Mouse (Mus musculus) heart, embryonic 14.5 days (tissue): Measurements from ENCODE around the gene Dppa5a. TPM values are rescaled to one million over a fixed set of nuclear protein-coding genes. Genes with fewer than 3 reads are reported as not detected.
"Not testable (repeated sequence)": the region's sequence is repeated elsewhere in the genome, so short reads cannot be mapped to it uniquely, and the experiment has no call there.

Experiments used
- ATAC-seq: fragments of 200-750 bp; cut with Nextera tagmentation; 2 replicates; pipeline ENCODE4 v1.8.0; 2017; ENCODE audit warnings: low read depth, moderate TSS enrichment; ENCODE audit not compliant: insufficient number of reproducible peaks, insufficient read depth, low FRiP score
- H3K27ac ChIP-seq, 2 experiments: fragments of 200-500 bp in 1 of 2; fragments of 300-500 bp in 1 of 2; sonication (generic) in 1 of 2; replicated peaks in 1 of 2; 2 replicates each; pipeline ENCODE4 v1.5.1; 2012 to 2014; ENCODE audit warnings: low read depth in 2 of 2, low read length in 2 of 2, control low read depth in 1 of 2, mild to moderate bottlenecking in 1 of 2, mixed read lengths in 1 of 2; ENCODE audit not compliant: control insufficient read depth in 1 of 2, insufficient read depth in 1 of 2
- H3K27me3 ChIP-seq: fragments of 300-500 bp; sonication (generic); 2 replicates; pipeline ENCODE4 v1.6.1; 2014; ENCODE audit warnings: mild to moderate bottlenecking, low read length, control low read depth; ENCODE audit not compliant: control insufficient read depth, insufficient read depth
- H3K36me3 ChIP-seq: fragments of 300-500 bp; sonication (generic); 2 replicates; pipeline ENCODE4 v1.6.1; 2014; ENCODE audit warnings: mild to moderate bottlenecking, control low read depth, low read length, mixed read lengths; ENCODE audit not compliant: control insufficient read depth, insufficient read depth
- H3K4me1 ChIP-seq, 2 experiments: fragments of 200-500 bp in 1 of 2; fragments of 300-500 bp in 1 of 2; sonication (generic) in 1 of 2; 2 replicates each; pipeline ENCODE4 v1.6.1; 2012 to 2014; ENCODE audit warnings: low read length in 2 of 2, control low read depth in 1 of 2, mixed read lengths in 1 of 2; ENCODE audit not compliant: control insufficient read depth in 2 of 2, insufficient read depth in 2 of 2
- H3K4me2 ChIP-seq: fragments of 300-500 bp; sonication (generic); 2 replicates; pipeline ENCODE4 v1.6.1; 2014; ENCODE audit warnings: mild to moderate bottlenecking, low read length
- H3K4me3 ChIP-seq, 2 experiments: fragments of 200-500 bp in 1 of 2; fragments of 300-500 bp in 1 of 2; sonication (generic) in 1 of 2; 2 replicates each; pipeline ENCODE4 v1.5.1; 2012 to 2014; ENCODE audit warnings: low read length in 2 of 2, mild to moderate bottlenecking in 2 of 2, control low read depth in 1 of 2, low read depth in 1 of 2, moderate library complexity in 1 of 2; ENCODE audit not compliant: control insufficient read depth in 1 of 2, insufficient read depth in 1 of 2
- H3K9ac ChIP-seq: fragments of 300-500 bp; sonication (generic); 2 replicates; pipeline ENCODE4 v1.6.1; 2014; ENCODE audit warnings: mild to moderate bottlenecking, low read length
- H3K9me3 ChIP-seq: fragments of 300-500 bp; sonication (generic); 2 replicates; pipeline ENCODE4 v1.6.1; 2016; ENCODE audit warnings: low read length, control low read depth; ENCODE audit not compliant: control insufficient read depth
- WGBS: fragments of 180-500 bp; shearing (Covaris S2); extraction: QIAGEN DNeasy Blood & Tissue Kit; methylation state at CpG from one replicate; pipeline ENCODE4 v1.1.7; 2014; 5-methylcytosine and 5-hydroxymethylcytosine counted together
- polyA plus RNA-seq: library from polyadenylated mRNA; unstranded; fragments of >200 nt; fragmentation: Nextera tagmentation; extraction: Ambion mirVana; gene quantifications from 2 replicates; pipeline ENCODE4 v1.2.1, GENCODE M21; 2014

The Dppa5a gene
- polyA plus RNA-seq, 1 experiment from 2014 or later: not detected

DNA sequence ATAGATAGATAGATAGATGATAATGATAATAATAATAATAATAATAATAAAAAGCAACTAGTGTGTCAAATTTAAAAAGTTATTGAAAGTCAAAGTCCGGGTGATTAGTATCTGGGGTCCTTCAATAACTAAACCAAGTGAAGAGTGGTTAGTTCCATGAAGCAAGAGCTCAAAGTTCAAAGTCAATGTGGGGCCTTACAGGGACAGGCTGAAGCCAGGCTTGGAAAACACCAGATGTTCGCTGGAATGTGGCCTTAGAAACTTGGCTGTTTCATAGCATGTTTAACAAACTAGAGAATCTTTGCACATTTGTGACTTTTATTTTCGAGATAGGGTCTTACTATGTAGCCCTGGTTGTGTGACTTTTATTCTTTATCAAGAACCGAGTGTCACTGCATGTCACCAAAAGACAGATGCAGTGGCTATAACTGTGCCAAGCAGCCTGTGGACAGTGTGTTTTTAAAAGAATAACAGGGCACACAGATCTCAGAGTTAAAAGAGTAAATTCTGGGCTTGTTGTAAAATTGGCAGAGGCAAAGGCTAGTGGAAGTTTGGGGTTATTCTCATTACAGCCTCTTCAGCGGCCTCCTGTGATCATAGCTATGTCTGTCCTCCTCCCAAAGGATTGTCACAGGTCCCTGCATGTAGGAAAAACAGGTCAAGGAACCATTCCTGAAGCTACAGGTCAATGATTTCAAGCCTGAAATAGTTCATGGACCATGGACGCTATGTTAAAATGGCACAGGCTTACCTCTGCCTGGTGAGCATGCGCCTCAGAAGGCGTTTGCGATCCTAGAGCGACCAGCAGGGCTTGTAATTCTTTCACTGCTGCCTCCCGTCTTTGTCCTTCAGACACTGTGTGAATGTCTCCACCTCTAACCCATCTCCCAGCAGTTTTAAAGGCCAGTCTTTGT, 13.1 kb downstream of the Dppa5a start:
- Histone ChIP-seq H3K9ac (no peak overlapping the region), H3K4me3 (no peak overlapping the region), H3K36me3 (no peaks in the 10 kb centered on the region), H3K4me1 (no peaks in the 10 kb centered on the region), H3K27me3 (no peaks in the 10 kb centered on the region), H3K9me3 (no peaks in the 10 kb centered on the region), H3K4me2 (no peak overlapping the region), H3K27ac (no peak overlapping the region)
- 68% methylated on average over 11 of the region's 11 CpGs for WGBS
- no peak for ATAC-seq

DNA sequence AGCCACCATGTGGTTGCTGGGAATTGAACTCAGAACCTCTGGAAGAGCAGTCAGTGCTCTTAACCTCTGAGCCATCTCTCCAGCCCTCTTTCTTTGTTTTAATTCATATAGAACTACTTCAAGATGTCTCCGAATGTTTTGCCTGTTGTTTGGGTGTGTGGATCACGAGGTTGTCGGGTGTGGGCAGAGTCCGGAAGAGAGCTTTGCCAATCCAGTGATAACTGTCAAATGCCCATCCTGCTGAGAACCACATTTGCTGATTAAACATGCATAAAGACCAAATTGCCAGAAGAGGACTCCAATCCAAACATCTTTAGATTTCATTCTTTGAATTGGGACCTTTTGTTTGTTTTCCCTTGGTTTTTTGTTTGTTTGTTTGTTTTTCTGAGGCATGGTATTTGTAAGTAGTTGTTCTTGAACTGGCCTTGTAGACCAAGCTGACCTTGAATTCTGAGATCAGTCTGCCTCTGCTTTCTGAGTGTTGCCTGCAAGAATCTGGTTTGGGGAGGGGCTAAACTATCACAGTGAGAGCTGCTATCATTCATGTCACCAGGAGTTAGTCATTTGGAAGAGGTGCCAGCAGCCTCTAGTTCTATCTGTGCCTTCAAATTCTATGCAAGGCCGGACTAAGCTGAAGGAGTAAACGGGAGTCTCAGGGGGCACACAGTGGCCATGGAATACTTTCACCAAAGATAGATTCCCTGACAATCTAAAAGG, 16.3 kb downstream of the Dppa5a start:
- Histone ChIP-seq H3K9me3 (no peaks in the 10 kb centered on the region), H3K36me3 (no peaks in the 10 kb centered on the region), H3K4me3 (no peak overlapping the region), H3K9ac (no peak overlapping the region), H3K4me1 (no peaks in the 10 kb centered on the region), H3K4me2 (no peak overlapping the region), H3K27ac (no peak overlapping the region), H3K27me3 (no peaks in the 10 kb centered on the region)
- WGBS: 65% methylated on average over 6 of the region's 6 CpGs
- no peak for ATAC-seq

DNA sequence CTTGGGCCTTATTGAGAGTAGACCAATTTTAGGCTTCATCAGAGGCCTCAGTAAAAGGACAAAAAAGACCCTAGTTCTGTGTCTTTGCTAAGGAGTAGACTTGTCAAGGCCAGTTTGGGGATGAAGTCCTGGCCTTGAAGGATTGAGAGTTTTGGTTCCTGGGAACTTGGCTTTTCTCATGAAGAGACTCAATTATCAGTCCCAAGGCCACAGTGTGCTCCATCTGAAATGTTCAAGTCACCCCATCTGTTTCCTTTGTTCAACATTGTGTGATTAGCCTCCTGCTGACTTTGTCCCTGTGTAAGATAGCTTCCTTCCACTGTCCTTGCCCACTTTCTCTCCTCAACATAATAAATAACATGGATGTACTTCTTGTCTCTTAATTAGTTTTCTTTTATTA, 18.0 kb downstream of the Dppa5a start:
- not testable (repeated sequence) for H3K4me3 ChIP-seq, H3K9ac ChIP-seq, H3K4me1 ChIP-seq, H3K4me2 ChIP-seq, H3K27me3 ChIP-seq, H3K27ac ChIP-seq, H3K9me3 ChIP-seq, ATAC-seq, H3K36me3 ChIP-seq

DNA sequence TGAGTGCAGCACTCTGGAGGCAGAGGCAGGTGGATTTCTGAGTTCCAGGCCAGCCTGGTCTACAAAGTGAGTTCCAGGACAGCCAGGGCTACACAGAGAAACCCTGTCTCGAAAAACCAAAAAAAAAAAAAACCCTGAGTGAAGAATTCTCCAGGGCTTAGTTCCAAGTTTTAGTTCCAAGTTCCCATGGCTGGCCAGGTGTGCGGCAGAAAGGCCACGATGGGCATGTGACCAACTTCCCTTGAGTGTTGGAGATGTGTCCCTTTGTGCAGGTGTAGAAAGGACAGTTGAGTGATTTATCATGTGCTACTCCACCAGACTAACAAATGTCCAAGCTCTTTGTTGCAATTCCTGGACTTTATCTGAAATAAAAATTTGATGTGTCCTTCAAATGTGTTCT, 18.8 kb downstream of the Dppa5a start:
- H3K4me3 ChIP-seq, H3K27me3 ChIP-seq, ATAC-seq, H3K4me1 ChIP-seq, H3K9ac ChIP-seq, H3K27ac ChIP-seq, H3K4me2 ChIP-seq, H3K36me3 ChIP-seq, H3K9me3 ChIP-seq: not testable (repeated sequence)
- 85% methylated on average over 3 of the region's 3 CpGs for WGBS

DNA sequence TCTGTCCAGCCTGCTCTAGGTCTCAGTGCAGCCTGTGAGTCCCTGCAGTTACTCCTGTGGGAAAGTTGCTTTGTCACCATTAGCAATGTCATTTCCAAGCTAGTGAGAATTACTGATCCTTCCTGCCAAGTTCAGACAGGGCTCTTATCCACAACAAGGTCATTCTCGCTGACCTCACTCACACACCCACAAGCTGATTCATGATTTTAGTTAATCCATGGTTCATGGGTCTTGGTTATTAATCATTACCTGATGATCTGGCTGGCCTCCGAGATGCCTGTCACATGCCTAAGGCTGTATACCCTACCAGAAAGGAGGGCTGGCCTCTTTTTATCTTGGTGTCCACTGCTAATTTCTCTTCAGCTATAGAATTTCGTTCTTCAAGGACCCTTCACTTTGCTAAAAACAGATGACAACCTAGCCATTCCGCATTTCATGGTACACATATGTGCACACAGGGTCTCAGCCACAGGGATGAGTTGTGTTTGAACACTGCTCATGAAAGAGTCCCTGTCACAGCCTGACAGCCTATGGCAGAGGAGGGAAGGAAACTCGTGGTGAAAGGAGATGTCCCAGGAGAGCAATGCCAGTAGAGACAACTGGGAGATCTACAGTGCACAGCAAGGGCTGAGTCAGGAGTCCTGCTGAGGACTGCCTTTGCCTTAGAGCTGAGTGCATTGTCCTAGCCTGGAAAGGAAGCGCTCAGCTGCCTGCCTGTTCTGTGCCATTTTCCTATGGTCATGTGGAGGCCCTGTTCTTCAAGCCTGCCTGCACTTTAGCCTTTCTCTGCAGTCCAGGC, 19.6 kb downstream of the Dppa5a start:
- WGBS: 58% methylated on average over 6 of the region's 6 CpGs
- ATAC-seq, H3K9ac ChIP-seq: not testable (repeated sequence)

DNA sequence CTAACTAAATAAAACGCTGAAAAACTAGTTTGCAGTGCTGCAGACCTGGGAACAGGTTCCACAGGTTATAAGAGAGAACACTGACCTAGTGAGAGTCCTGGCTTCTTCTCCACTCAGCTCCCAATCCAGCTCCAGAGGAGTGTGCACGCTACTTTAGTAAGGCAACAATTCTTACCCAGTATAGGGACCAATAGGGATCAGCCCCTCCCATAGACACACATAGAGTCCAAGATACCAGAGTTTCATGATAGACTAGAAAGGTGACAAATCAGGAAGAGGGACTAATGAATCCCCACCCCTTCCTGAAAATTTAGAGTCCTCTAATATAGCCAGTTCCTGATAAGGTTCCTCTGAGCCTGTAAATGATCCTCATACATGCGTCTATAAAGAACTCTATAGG, 21.0 kb downstream of the Dppa5a start:
- Histone ChIP-seq H3K4me3 (no peak overlapping the region), H3K4me1 (no peaks in the 10 kb centered on the region), H3K36me3 (no peaks in the 10 kb centered on the region), H3K9me3 (no peaks in the 10 kb centered on the region), H3K4me2 (no peak overlapping the region), H3K9ac (no peak overlapping the region), H3K27me3 (no peaks in the 10 kb centered on the region), H3K27ac (no peak overlapping the region)
- ATAC-seq: no peak
- WGBS: 53% methylated on average over 3 of the region's 3 CpGs

More for the DNA sequence above, 19.6 kb downstream of the Dppa5a start:
- not testable (repeated sequence) for H3K36me3 ChIP-seq, H3K4me1 ChIP-seq, H3K9me3 ChIP-seq, H3K4me3 ChIP-seq, H3K27ac ChIP-seq, H3K27me3 ChIP-seq, H3K4me2 ChIP-seq

DNA sequence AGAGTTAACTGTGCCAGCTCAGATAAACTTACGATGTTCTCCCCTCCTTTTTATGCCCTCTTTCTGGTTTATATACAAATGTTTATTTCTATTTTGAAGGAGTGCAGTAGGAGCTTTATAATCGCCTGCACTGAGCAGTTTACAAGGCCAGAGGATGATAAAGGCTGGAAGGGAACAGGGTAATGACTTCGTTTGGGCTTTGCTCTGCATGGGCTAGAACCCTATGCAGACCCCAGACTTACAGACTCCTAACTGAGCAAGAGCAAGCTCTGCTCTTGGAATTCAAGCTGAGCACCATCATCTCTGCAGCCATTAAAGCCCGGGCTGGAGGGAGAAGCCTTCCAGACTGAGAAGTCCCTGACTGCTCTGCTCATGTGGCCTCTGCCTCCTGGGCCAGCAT, 22.7 kb downstream of the Dppa5a start:
- not testable (repeated sequence) for H3K9me3 ChIP-seq, ATAC-seq, H3K36me3 ChIP-seq, H3K9ac ChIP-seq, H3K4me1 ChIP-seq, H3K27ac ChIP-seq, H3K4me3 ChIP-seq, H3K27me3 ChIP-seq, H3K4me2 ChIP-seq
- WGBS: 61% methylated on average over 3 of the region's 4 CpGs
